Mouse (Mus musculus): ENCODE measurements around the gene Tex26.

Gene Tex26

GRCm38 (mm10) chr5:149490275-149490674 is 50.8 kb downstream of the Tex26 start:
- no peak for DNase-seq

- DNase-seq, result no peak
These were observed 56.2 kb downstream of the Tex26 start for GRCm38 (mm10) chr5:149495655-149496054.

- no peak for DNase-seq
These were observed 57.1 kb downstream of the Tex26 start for GRCm38 (mm10) chr5:149496401-149497066.

- no peak for DNase-seq
These were observed 60.5 kb downstream of the Tex26 start for GRCm38 (mm10) chr5:149499936-149500335.

GRCm38 (mm10) chr5:149503423-149504175 is 64.1 kb downstream of the Tex26 start:
- no peak for DNase-seq

DNA sequence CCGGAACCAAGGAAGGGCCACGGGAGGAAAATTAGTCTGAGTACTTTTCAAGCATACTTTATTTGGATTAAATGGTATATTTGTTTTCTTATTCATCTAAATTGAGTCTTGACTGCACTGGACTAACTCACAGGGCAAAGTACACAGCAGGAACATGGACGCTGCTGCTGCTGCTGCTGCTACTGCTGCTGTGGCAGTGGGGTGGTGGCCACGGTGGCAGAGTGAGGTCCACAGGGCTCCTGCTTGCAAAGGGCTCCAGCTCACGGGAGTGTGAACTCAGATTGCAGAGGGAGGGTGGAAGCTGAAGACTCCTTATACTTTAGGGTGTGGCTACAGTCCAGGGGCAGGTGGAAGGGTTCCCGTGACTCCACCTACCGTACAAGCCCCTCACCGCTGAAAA is 65.5 kb downstream of the Tex26 start:
- no peak for DNase-seq

DNA sequence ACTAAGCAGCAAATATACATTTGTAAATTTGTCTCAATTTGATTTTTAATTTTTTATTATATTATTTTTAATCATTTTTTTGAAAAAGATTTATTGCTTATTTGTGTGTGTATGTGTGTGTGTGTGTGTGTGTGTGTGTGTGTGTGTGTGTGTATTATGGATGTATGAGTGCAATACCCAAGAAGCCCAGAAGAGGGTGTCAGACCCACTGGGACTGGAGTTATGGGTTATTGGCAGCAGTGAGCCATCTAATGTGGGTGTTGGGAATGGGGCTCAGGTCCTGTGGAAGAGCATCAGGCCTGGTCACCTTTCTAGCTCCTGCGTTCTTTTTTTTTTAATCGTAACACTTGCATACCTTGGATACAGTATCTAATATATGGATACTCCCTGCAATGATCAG is 66.6 kb downstream of the Tex26 start:
- DNase-seq, result no peak

DNA sequence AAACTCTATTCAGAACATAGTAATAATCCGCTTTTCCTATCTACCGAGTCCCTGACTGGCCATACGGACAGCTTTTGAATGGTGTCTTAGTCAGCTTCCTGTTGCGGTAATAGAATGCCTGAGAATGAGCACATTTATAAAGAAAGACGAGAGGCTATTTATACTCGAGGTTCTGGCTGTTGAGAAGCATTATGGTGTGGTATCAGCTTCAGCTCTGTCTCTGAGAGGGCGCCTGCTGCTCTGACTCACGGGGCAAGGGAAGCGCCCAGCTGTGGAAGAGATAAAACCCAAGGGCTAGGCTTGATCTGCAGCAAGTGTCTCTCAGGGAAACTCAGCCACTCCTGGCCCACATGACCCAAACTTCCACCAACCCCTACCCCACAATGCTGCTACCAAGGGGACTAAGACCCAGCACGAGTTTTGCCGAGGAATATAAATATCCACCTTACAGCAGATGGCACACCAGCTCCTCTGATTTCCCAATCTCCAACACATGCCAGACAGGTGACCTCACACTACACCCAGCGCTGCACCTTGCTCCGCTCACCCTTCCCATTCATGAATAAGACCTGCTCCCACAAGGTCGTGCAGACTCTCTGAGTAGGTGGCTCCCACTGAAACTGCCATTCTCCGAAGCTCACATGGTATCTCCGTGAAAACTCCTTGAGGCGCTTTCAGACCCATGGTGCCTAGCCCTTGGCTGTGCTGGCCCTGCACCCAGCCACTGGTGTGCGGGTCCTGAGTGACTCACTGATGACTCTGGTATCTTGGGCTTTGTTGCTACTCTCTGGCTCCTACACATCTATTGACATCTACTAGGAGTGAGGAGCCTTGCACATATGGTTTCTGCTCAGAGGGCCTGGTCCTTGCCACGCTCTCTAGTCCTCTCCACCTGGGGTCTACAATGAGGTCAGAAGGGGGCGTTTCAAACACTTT is 68.9 kb downstream of the Tex26 start:
- DNase-seq, result no peak

DNA sequence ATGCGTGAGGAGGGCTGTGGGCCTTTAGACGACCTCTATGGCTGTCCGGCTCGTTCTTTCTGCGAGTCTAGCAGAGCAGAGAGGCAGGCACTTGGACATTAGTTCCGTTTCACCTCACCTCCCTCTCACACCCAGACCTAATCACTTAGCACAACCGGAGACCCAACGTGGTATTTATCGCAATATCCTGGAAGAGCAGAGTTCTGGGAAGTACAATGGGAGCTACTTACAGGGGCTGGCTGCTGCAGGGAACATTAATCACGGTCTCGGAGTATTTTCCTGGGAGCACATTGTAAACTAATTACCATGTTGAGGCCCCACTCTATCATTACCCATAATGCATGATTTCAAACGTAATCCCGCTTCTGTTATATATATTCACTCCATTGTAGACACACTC is 70.9 kb downstream of the Tex26 start:
- DNase-seq, result no peak

GRCm38 (mm10) chr5:149512695-149513094 is 73.2 kb downstream of the Tex26 start:
- no peak for DNase-seq

DNA sequence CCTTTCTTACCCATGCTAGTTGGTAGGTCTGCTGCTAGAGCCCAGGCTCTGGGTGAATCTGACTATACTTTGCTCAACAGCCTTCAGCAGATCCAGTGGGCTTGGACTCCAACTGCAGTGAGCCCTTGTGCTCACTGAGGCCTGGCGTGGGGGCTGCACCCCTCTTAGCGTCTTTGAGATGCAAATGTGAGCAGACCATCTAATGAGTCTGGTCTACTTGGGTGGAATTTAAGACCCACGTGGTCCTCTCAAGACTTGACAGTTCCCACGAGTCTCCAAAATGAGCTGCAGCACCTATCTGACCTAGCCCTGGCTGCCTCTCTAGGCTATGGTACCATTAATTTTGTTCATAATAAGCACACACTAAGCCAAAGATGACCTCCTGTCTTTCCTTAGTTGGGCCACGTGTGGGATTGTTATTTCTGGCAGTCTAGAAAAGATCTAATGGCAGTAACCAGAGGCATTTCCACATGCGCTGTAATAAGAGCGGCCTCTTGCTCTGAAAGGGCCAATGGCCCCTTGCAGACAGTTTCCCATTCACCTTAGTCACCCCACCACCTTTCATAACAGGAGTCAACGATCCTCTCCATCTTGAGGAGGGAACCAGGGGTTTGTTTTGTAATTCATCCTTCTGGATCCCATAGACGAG is 74.1 kb downstream of the Tex26 start:
- DNase-seq, result no peak

DNA sequence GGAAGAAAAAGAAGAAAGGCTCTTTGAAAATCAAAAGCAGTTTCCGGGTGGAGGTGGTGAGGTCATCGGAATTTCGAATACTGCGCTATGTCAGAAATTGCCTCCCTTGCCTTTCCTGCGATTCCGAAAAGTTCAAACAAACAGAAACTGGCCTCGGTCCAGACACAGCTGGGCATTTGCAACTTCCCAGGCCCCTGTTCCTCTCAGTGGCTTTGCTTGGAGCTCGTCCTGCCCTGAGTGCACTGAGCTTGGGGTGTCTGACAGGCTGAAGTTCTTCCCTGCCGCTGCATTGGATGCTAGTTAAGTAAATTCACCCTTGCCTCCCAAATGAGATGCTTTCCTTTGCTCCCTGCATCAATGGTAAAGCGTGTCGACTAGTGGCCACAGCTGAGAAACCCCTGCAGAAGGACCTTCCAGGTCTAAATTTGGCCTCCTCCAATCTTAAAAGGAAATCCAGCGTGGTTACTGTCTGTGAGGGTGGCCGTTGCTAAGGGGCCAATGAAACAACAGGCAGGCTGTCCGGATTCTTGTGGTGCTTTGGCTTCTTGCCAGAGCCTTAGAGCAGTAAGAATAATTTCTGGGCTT is 74.7 kb downstream of the Tex26 start:
- no peak for DNase-seq

DNA sequence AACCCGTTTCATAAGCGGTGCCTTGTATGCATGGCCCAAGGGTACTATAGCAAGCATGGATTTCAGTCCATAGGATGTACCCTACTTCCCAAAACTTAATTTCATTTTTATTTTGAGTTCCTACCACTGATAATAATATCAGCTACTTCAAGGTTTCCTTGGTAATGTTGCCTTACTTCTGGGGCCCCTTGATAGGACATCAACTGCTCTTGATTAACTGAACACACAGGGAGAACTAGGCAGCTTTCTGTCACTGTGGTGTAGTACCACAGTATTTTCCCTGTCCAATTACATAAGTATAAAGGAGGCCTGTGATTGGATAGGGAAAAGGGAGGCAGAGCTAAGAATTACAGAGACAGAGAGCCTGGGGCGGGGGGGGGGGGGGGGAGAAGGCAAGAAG is 75.4 kb downstream of the Tex26 start:
- no peak for DNase-seq

GRCm38 (mm10) chr5:149517116-149517515 is 77.7 kb downstream of the Tex26 start:
- DNase-seq, result no peak
